Mouse (Mus musculus): ENCODE measurements around the gene Kcne1l.

Kcne1l gene

GRCm38 (mm10) chrX:142305869-142306581 lies at the start of gene Kcne1l:
Kcne1l (minus strand) TSS chrX:142306294.
- no peak for DNase-seq (ENCODE audit: low spot score)

GRCm38 (mm10) chrX:142336207-142336606 lies 30.1 kb upstream of the Kcne1l start:
- no peak for DNase-seq (ENCODE audit: low spot score)

- DNase-seq (ENCODE audit: low spot score), result no peak
Observed at GRCm38 (mm10) chrX:142335502-142335901, 29.4 kb upstream of the Kcne1l start.

- no peak for DNase-seq (ENCODE audit: low spot score)
Observed at GRCm38 (mm10) chrX:142325760-142326159, 19.7 kb upstream of the Kcne1l start.

DNA sequence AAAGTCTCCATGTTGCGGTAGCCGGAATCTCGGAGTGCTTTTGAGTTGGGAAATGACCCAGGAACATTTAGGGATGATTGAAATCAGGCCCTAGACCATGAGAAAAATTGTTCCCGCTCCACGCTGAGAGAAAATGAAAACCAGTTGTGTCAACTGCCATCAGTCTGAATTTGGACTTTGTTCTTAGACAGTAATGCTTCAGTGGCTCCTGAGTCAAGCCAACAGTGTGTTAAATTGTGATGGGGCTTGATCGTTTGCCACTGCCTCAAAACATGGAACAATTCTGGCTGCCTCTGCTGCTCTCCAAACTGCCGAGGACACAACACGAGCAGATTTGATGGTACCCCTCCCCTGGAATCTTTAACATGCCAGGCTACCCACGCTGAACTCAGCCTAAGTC lies 10.0 kb upstream of the Kcne1l start:
- DNase-seq (ENCODE audit: low spot score), result no peak

DNA sequence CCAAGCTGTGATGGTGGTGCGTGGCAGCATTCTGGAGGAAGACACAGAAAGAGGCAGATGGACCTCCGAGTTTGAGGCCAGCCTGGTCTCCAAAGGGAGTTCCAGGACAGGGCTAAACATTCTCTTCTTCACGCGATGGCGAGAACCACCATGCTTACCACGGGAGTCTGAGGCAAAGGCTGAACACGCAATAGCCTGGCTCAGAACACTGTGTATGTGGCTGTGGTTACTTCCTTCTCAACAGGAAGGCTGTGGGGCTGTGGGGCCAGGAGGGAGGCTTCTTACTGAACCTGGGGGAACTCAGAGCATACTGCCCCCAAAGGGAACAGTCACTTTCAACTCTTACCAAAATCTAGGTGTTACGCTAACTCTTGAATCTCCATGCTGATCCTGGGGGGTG lies 9.2 kb upstream of the Kcne1l start:
- DNase-seq (ENCODE audit: low spot score), result no peak

DNA sequence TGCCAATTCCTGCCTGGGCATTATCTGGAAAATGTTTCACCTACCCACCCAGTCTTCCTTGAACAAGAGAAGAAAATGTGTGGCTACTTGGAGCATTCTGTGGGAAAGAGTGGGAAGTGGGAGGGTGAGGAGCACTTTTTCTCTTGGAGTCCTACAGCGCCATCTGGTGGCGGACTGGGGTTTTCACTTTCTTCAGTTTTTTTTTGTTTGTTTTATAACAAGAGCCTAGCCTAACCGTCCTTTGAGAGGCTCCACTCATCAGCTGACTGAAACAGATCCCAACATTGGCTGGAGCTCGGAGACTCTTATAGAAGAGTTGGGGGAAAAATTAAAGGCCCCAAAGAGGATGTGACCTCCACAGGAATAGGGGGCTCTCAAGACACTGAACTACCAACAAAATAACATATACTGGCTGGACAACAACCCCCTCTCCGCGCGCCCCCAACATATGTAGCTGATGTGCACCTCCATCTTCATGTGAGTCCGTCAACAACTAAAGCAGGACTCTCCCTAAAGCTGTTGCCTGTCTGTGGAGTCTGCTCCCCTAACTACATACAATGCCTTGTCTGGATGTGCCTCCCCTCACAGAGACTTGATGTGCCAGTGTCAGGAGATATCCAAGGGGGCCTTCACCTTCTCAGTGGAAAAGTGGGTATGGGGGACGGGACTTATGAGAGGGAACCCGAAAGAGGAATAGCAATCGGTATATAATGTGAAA lies 8.4 kb upstream of the Kcne1l start:
- peak; percentile 48 for DNase-seq (ENCODE audit: low spot score)

DNA sequence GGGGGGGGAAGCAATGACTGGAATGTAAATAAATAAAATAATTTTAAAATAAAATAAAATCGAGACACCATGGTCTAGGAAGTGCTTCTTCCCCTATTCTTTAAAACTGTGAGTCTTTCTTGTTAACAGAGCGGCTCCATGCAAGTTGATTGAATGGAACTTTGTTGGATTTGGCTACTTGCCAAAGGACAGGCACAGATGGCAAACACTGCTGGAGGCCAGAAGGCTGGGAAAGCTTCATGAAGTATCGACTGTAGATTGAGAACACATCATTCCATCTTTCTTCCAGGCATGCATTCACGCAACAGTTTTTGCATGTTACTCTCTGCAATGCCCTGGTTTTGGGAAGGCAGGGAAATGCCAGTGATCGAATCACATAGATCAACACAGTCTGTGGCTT lies 4.3 kb upstream of the Kcne1l start:
- DNase-seq (ENCODE audit: low spot score), result no peak

GRCm38 (mm10) chrX:142305010-142305868 lies 855 bp downstream of the Kcne1l start:
- no peak for DNase-seq (ENCODE audit: low spot score)

DNA sequence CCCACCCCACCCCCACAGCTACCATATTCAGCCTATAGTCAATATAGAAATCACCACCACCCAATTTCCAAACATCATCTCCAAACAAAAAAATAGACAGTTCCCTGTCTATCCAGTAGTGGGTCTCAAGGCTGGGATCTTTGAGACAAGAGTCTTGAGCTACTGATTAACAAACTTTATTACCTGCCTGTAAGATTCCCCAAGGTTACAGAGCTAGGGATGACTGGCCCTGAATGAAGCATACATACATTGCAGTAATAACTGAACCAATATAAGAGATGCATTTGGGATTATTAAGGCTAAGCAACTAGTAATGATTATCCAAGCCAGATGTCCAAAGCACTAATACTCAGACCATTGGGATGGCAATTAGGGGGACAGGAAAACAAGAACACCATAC lies 1.5 kb downstream of the Kcne1l start:
- no peak for DNase-seq (ENCODE audit: low spot score)

DNA sequence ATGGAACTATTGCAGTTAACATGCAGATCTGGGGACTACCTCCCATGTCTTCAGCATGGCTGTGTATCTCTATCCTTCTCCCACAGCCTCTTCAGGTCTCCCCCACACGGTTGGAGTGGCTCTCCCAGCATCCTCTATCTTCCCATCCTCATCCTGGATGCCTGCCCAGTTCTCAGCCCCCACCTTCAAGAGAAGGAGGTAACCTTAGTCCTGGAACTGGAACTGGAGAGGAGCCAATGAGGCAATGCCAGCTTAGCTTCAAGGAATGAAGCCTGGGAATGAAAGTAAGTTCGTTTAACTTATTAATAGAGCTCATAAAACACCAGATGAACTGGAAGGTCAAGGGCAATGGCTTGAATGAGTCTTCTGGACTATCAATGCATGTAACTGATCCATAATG lies 2.6 kb downstream of the Kcne1l start:
- DNase-seq (ENCODE audit: low spot score), result no peak

DNA sequence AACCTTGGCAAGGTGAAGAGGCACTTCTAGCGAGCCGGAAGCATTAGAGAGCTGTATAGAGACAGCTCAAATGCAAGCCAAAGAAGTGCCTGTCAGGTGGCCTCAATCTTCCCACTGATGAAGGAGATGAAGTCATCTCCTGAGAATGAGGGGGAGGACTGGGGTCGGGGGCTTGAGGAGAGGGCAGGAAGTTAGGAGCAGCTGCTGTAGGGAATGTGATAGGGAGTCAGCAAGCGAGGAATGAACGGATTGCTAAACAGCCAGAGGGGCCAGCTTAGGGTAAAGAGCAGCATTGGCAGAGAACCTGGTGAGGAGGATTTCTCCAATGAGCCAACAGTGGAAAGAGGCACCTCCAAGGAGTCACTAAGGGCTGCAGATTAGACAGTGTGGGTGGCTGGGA lies 20.2 kb downstream of the Kcne1l start:
- DNase-seq (ENCODE audit: low spot score), result no peak

DNA sequence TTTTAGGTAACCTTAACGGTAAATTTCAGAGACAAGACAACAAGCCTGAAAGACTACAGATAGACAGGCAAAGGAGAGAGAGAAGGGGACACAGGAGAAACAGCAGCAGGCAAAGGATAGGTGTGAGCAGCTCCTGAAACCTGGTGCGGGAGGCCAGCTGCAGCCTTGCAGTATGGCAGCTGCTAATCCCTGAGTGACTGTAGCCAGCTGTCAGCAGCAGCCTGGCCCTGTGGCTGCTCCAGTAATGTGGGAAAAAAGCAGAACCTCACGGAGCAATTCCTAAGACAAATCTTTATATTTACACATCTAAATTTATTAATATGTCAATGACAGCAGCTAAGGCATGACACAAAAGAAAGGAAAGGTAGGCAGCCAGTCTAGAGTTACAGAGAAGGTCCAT lies 29.5 kb downstream of the Kcne1l start:
- no peak for DNase-seq (ENCODE audit: low spot score)

- DNase-seq (ENCODE audit: low spot score), result no peak
Observed at GRCm38 (mm10) chrX:142276031-142276430, 30.1 kb downstream of the Kcne1l start.
